Mouse (Mus musculus) thymus, adult 2 months (tissue): ENCODE results near the gene Trpv6. TPM values are rescaled to one million over a fixed set of nuclear protein-coding genes. Genes with fewer than 3 reads are reported as not detected.

ENCODE experiments used
- DNase-seq: peaks from one replicate; pipeline ENCODE4 v3.0.0; 2021
- H3K27ac ChIP-seq: fragments of 200-500 bp; 2 replicates; pipeline ENCODE4 v1.5.1; 2012; ENCODE audit warnings: low read length, control low read depth; ENCODE audit not compliant: control insufficient read depth, insufficient read depth
- H3K27me3 ChIP-seq: fragments of 200-500 bp; 2 replicates; pipeline ENCODE4 v1.6.1; 2012; ENCODE audit warnings: mild to moderate bottlenecking, low read length, moderate library complexity, mixed read lengths; ENCODE audit not compliant: control insufficient read depth, insufficient read depth
- H3K36me3 ChIP-seq: fragments of 200-500 bp; 2 replicates; pipeline ENCODE4 v1.6.1; 2012; ENCODE audit warnings: mild to moderate bottlenecking, low read length, moderate library complexity; ENCODE audit not compliant: control insufficient read depth, insufficient read depth
- H3K4me1 ChIP-seq: fragments of 200-500 bp; replicated peaks from 2 replicates; pipeline ENCODE4 v1.6.1; 2012; ENCODE audit warnings: low read length; ENCODE audit not compliant: control insufficient read depth, insufficient read depth
- H3K4me3 ChIP-seq: fragments of 200-500 bp; 2 replicates; pipeline ENCODE4 v1.5.1; 2012; ENCODE audit warnings: mild to moderate bottlenecking, low read length, control low read depth, moderate library complexity; ENCODE audit not compliant: control insufficient read depth, insufficient read depth
- CTCF ChIP-seq: fragments of 200-500 bp; IDR thresholded peaks from 2 replicates; pipeline ENCODE4 v1.5.1; 2012; ENCODE audit warnings: mild to moderate bottlenecking, control low read depth, low read length, moderate library complexity, borderline replicate concordance; ENCODE audit not compliant: control insufficient read depth, poor library complexity, insufficient read depth; ENCODE audit errors: extremely low read depth
- POLR2A ChIP-seq: fragments of 200-500 bp; IDR thresholded peaks from 2 replicates; pipeline ENCODE4 v1.6.1; 2012; ENCODE audit warnings: mild to moderate bottlenecking, low read length, control low read depth, moderate library complexity; ENCODE audit not compliant: control insufficient read depth, poor library complexity, insufficient read depth; ENCODE audit errors: extremely low read depth
- WGBS: fragments of 180-500 bp; shearing (Covaris S2); methylation state at CpG from one replicate; pipeline ENCODE4 v1.1.7; 2018; 5-methylcytosine and 5-hydroxymethylcytosine counted together
- polyA plus RNA-seq: library from polyadenylated mRNA; depleted of rRNA; stranded (reverse); fragments of >200 nt; gene quantifications from 2 replicates; pipeline ENCODE4 v1.2.3, GENCODE M21; 2012; rRNA removed

The Trpv6 gene
- polyA plus RNA-seq, 1 experiment: 0.05 TPM

DNA sequence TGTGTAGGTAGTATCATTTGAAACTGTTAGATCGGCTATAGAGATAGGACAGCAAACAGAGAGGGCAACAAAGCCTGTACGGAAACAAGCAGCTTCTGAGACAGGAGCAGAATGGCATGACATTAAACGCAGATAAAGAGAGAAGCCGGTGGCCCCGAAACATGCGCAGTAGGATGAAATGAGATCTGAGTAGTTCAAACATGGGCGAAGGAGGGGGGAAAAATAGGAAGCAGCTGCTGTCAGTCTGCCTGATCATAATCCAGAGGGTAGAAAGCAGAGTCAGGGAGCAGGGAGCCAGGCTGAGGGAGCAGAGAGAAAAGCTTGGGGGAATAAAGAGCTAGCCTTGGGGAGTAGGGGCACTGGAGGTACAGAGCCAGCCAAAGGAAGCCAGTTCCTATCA, 54.9 kb downstream of the Trpv6 start:
- Histone ChIP-seq H3K4me1 (no peaks in the 10 kb centered on the region; the same call in none of the 2 replicates), H3K27me3 (no peaks in the 10 kb centered on the region), H3K27ac (no peak overlapping the region), H3K4me3 (no peak overlapping the region), H3K36me3 (no peaks in the 10 kb centered on the region)
- WGBS: 78% methylated on average over 7 of the region's 7 CpGs
- no peak for DNase-seq
- no peak for TF ChIP-seq POLR2A
- no peak for TF ChIP-seq CTCF

DNA sequence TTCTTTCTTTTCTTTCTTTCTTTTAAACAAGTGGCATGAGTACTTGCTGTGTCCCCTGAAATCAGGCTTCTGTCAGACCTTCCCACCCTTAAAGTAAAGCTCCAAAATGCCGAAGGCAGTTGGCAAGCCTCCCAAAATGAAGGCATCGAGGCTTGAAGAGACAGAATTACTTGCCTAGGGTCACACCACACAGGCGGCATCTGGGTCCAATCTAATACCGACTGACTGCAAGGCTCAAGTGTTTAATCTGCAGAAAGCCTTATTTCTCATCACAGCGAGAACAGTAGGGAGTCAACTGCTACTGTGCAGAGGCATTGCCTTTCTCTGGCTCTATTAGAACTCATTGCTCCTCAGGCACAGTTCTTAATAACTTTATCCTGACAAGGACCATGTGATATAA, 58.9 kb downstream of the Trpv6 start:
- H3K4me1 ChIP-seq: no peaks in the 10 kb centered on the region; the same call in none of the 2 replicates
- no peaks in the 10 kb centered on the region for H3K36me3 ChIP-seq
- no peak for DNase-seq
- H3K27ac ChIP-seq: no peak overlapping the region
- 84% methylated on average over 5 of the region's 5 CpGs for WGBS
- H3K27me3 ChIP-seq: no peaks in the 10 kb centered on the region
- no peak for TF ChIP-seq CTCF
- no peak for TF ChIP-seq POLR2A
- no peak overlapping the region for H3K4me3 ChIP-seq

DNA sequence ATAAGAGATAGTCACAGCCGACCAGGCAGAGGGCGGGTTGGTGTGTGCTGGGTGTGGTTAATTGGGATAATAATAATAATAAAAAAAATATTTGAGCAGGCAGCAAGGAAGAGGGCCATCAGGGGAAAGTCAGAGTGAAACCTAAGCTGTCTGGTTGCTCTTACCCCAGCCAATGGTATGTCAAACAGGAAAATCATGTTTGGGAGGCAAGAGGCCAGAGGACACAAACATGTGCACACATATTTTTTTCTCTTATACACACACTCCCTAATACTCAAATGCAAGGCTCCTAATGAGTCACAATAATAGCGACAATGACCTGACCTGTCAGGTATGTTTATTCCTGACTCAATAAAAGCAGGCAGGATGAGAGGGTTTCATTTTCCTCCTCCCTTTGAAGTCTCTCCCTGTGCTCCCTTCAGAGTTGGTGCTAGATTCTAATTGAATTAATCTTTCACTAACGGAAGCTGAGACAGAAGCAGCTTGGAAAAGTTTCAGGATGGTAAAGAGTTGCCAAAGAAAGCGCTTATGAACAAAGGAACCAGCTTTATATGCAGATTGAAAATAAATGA, 59.6 kb downstream of the Trpv6 start:
- no peak overlapping the region for H3K27ac ChIP-seq
- 96% methylated on average over 5 of the region's 5 CpGs for WGBS
- no peak for DNase-seq
- H3K36me3 ChIP-seq: no peaks in the 10 kb centered on the region
- no peaks in the 10 kb centered on the region for H3K27me3 ChIP-seq
- TF ChIP-seq CTCF (no peak), POLR2A (no peak)
- no peaks in the 10 kb centered on the region; the same call in none of the 2 replicates for H3K4me1 ChIP-seq
- H3K4me3 ChIP-seq: no peak overlapping the region

Other genes with a start within 250 kb of the Trpv6 start
- gene Gm5771, start 244.0 kb downstream of the Trpv6 start, polyA plus RNA-seq: 1.4 and 1.9 TPM in 2 replicates
- gene Gm10334, start 190.3 kb downstream of the Trpv6 start, polyA plus RNA-seq: 0.28 and 0.30 TPM in 2 replicates
- gene Prss1, start 177.5 kb downstream of the Trpv6 start, polyA plus RNA-seq: 0.62 and 1.0 TPM in 2 replicates
- 9.8 and 13.8 TPM in 2 replicates for gene Prss2, start 114.6 kb downstream of the Trpv6 start, polyA plus RNA-seq
- gene Ephb6, start 30.9 kb downstream of the Trpv6 start, polyA plus RNA-seq: 277 and 293 TPM in 2 replicates
- not detected in 2 replicates for gene Trpv5, start 44.4 kb upstream of the Trpv6 start, polyA plus RNA-seq
- gene Llcfc1, start 48.0 kb upstream of the Trpv6 start, polyA plus RNA-seq: not detected in 2 replicates
- gene Kel, start 67.9 kb upstream of the Trpv6 start, polyA plus RNA-seq: 0.52 and 1.00 TPM in 2 replicates
- gene Olfr459, start 138.8 kb upstream of the Trpv6 start, polyA plus RNA-seq: not detected in 2 replicates
- not detected in 2 replicates for gene Pip, start 211.1 kb upstream of the Trpv6 start, polyA plus RNA-seq
- gene Sval2, start 216.6 kb upstream of the Trpv6 start, polyA plus RNA-seq: not detected in 2 replicates